Mouse (Mus musculus) intestine, embryonic 16.5 days (tissue): ENCODE data around the gene P2rx4. TPM values are rescaled to one million over a fixed set of nuclear protein-coding genes. Genes with fewer than 3 reads are reported as not detected.

Experiments
- ATAC-seq: fragments of 200-750 bp; cut with Nextera tagmentation; 2 replicates; pipeline ENCODE4 v1.8.0; 2017; ENCODE audit warnings: moderate TSS enrichment, moderate library complexity
- H3K27ac ChIP-seq: fragments of 300-500 bp; sonication (generic); 2 replicates; pipeline ENCODE4 v1.5.1; 2014; ENCODE audit warnings: mild to moderate bottlenecking, low read length
- H3K27me3 ChIP-seq: fragments of 300-500 bp; sonication (generic); replicated peaks from 2 replicates; pipeline ENCODE4 v1.6.1; 2014; ENCODE audit warnings: low read length, control low read depth, mixed read lengths; ENCODE audit not compliant: control insufficient read depth, insufficient read depth
- H3K36me3 ChIP-seq: fragments of 300-500 bp; sonication (generic); 2 replicates; pipeline ENCODE4 v1.6.1; 2014; ENCODE audit warnings: low read length, control low read depth; ENCODE audit not compliant: control insufficient read depth, insufficient read depth
- H3K4me1 ChIP-seq: fragments of 300-500 bp; sonication (generic); 2 replicates; pipeline ENCODE4 v1.6.1; 2014; ENCODE audit warnings: low read length, control low read depth, mixed read lengths; ENCODE audit not compliant: control insufficient read depth, insufficient read depth
- H3K4me2 ChIP-seq: fragments of 300-500 bp; sonication (generic); 2 replicates; pipeline ENCODE4 v1.6.1; 2014; ENCODE audit warnings: low read depth, low read length, control low read depth
- H3K4me3 ChIP-seq: fragments of 300-500 bp; sonication (generic); 2 replicates; pipeline ENCODE4 v1.5.1; 2014; ENCODE audit warnings: mild to moderate bottlenecking, low read length
- H3K9ac ChIP-seq: fragments of 300-500 bp; sonication (generic); 2 replicates; pipeline ENCODE4 v1.6.1; 2014; ENCODE audit warnings: low read depth, low read length
- H3K9me3 ChIP-seq: fragments of 300-500 bp; sonication (generic); 2 replicates; pipeline ENCODE4 v1.6.1; 2016; ENCODE audit warnings: low read length, control low read depth; ENCODE audit not compliant: control insufficient read depth
- WGBS: fragments of 180-500 bp; shearing (Covaris S2); extraction: QIAGEN DNeasy Blood & Tissue Kit; methylation state at CpG from one replicate; pipeline ENCODE4 v1.1.7; 2014; 5-methylcytosine and 5-hydroxymethylcytosine counted together
- polyA plus RNA-seq: library from polyadenylated mRNA; unstranded; fragments of >200 nt; fragmentation: Nextera tagmentation; extraction: Ambion mirVana; gene quantifications from 2 replicates; pipeline ENCODE4 v1.2.1, GENCODE M21; 2015

Gene P2rx4
- polyA plus RNA-seq, 1 experiment from 2014 or later: 59.6 TPM

DNA sequence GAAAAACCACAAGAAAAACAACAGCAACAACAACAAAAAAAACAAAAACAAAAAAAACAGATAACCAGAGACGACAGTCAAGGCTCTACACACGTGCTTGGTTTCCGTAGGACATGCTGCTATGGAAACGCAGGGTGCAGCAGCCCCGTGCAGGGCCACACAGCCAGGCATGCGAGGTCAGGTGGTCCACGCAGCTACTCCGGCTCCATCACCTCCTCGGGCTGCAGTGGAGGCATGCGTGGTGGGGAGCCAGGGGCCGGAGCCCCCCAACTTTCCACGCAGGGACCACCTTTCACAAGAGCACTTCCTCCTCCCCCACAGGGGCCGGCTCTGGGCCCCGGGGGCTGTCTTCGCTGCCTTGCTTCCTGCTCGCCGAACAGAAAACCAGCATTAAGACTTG lies 26.5 kb downstream of the P2rx4 start:
- peaks cover 19% of the 10 kb centered on the region for H3K4me1 ChIP-seq
- no peak overlapping the region for H3K4me2 ChIP-seq
- H3K27me3 ChIP-seq: no peaks in the 10 kb centered on the region
- ATAC-seq: no peak
- H3K4me3 ChIP-seq: no peak overlapping the region
- no peak overlapping the region for H3K9ac ChIP-seq
- H3K27ac ChIP-seq: no peak overlapping the region
- H3K9me3 ChIP-seq: no peaks in the 10 kb centered on the region
- no peaks in the 10 kb centered on the region for H3K36me3 ChIP-seq
- 53% methylated on average over 17 of the region's 17 CpGs for WGBS

DNA sequence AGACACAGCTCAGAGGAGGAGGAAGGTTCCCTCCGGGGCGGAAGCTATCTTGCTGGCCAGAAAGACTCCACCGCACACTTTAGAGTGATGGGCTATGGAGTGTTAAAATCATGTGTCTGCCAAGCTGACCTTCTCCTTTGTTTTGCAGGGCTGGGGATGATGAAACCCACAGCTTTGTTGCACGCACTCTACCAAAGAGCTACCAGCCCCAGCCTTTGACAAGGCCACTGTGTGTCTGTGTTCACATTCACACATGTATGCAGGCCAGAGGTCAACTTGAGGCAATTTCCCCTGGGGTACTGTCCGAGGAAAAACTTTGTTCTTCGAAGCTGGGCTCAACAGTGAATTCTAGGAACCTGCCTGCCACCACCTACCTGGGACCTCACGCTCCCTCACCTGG lies 28.5 kb downstream of the P2rx4 start:
- Histone ChIP-seq H3K27me3 (no peaks in the 10 kb centered on the region), H3K36me3 (no peaks in the 10 kb centered on the region), H3K9ac (no peak overlapping the region), H3K4me1 (peaks cover 16% of the 10 kb centered on the region), H3K4me3 (no peak overlapping the region), H3K4me2 (no peak overlapping the region), H3K27ac (no peak overlapping the region), H3K9me3 (no peaks in the 10 kb centered on the region)
- ATAC-seq: no peak
- 88% methylated on average over 7 of the region's 7 CpGs for WGBS

DNA sequence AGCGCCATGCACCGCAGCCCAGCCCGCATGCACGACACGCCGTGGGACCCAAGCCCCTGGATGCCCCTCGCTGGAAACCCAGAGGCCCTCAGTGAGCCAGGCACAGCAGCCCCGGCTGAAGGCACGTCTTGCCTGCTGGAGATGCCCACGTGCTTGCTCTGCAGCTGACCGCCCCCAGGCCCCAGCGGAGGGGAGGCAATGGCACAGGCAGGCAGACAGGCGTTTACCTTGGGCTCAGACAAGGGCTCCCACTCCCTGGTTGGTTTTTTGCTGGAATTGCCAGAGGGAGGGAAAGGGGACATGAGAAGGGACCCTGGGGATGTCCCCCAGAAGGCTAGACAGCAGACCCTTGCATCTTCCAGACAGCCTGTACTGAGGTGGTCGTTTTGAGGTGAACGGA lies 29.4 kb downstream of the P2rx4 start:
- Histone ChIP-seq H3K9me3 (no peaks in the 10 kb centered on the region), H3K4me2 (no peak overlapping the region), H3K4me1 (peaks cover 10% of the 10 kb centered on the region), H3K9ac (no peak overlapping the region), H3K36me3 (no peaks in the 10 kb centered on the region), H3K27me3 (no peaks in the 10 kb centered on the region), H3K4me3 (no peak overlapping the region), H3K27ac (no peak overlapping the region)
- ATAC-seq: no peak
- 85% methylated on average over 15 of the region's 15 CpGs for WGBS

DNA sequence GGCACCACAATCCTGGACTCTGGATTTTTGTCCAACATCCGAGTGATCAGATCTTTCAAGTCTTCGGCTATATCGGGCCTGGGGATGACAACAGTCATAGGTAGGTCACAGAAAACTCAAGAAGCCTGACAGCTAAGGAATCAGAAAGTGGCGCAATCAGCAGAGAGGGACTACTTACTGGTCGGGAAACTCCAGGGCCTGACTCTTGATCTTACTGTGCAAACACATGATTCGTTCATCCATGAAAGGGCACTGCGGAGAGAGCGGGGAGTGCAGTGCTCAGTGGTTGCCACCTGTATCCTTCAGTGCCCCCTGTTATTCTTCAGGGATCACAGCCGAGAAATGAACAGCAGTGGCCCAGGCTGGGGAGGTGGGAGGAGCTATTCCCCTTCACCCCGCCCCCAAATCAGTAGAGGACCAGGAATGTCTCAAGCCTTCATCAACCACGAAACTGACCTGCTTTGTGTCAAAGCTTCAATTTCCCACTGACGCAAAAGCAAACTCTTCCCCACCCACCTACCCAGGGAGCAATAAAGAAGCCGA lies 36.6 kb downstream of the P2rx4 start:
- no peaks in the 10 kb centered on the region for H3K9me3 ChIP-seq
- WGBS: 80% methylated on average over 13 of the region's 13 CpGs
- no peaks in the 10 kb centered on the region for H3K36me3 ChIP-seq
- H3K4me1 ChIP-seq: no peaks in the 10 kb centered on the region
- no peak overlapping the region for H3K27ac ChIP-seq
- H3K27me3 ChIP-seq: no peaks in the 10 kb centered on the region
- H3K9ac ChIP-seq: no peak overlapping the region
- H3K4me2 ChIP-seq: no peak overlapping the region
- no peak overlapping the region for H3K4me3 ChIP-seq
- ATAC-seq: no peak

DNA sequence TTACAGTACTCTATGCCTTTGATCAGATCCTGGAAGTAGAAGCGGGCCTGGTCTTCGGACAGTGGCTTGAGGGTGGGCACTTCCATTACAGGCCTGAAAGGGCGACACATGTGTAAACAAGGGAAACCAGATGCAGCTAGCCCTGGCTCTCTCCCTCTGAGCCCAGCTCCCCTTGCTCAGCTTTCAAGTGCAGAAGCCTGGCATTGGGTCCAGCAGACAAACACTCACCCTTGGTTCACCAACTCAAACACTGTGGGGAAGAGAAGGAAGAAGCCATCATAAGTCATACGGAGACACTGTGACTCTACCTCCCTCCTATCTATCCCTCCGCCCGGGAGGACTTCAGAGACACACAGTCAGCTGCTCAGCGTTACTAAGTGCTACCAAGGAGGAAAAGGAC lies 40.6 kb downstream of the P2rx4 start:
- no peaks in the 10 kb centered on the region for H3K36me3 ChIP-seq
- H3K9ac ChIP-seq: no peak overlapping the region
- H3K4me1 ChIP-seq: no peaks in the 10 kb centered on the region
- WGBS: 65% methylated on average over 7 of the region's 7 CpGs
- H3K9me3 ChIP-seq: no peaks in the 10 kb centered on the region
- no peak overlapping the region for H3K4me3 ChIP-seq
- no peak for ATAC-seq
- no peaks in the 10 kb centered on the region for H3K27me3 ChIP-seq
- H3K4me2 ChIP-seq: no peak overlapping the region
- H3K27ac ChIP-seq: no peak overlapping the region

GRCm38 (mm10) chr5:122754477-122754876 lies 47.1 kb downstream of the P2rx4 start:
- Histone ChIP-seq H3K9me3 (no peaks in the 10 kb centered on the region), H3K4me2 (no peak overlapping the region), H3K36me3 (0 out of 2 replicates have a peak, but pooled peaks cover 2% of the 10 kb centered on the region), H3K9ac (no peak overlapping the region), H3K4me1 (no peaks in the 10 kb centered on the region), H3K27me3 (no peaks in the 10 kb centered on the region), H3K4me3 (no peak overlapping the region), H3K27ac (no peak overlapping the region)
- no peak for ATAC-seq
- WGBS: 85% methylated on average over 16 of the region's 16 CpGs

DNA sequence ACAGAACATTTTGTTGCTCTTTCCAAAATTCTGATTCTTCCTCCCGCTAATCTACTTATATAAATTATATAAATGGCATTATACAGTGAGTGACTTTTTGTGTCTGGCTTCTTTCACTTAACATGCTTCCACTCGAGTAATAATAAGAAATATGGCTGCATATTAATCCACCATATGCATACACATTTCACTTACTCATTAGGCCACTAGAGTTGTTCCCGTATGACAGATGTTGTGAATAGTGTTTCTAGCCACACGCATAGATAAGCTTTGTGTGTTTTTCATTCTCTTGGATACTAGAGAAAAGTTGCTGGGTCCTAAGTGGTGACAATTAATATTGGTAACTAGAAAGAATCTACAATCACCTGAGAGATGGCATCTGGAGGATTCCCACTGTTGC lies 48.3 kb downstream of the P2rx4 start:
- Histone ChIP-seq H3K9ac (no peak overlapping the region), H3K9me3 (no peaks in the 10 kb centered on the region), H3K4me1 (no peaks in the 10 kb centered on the region), H3K27ac (no peak overlapping the region), H3K4me3 (no peak overlapping the region), H3K36me3 (0 out of 2 replicates have a peak, but pooled peaks cover 2% of the 10 kb centered on the region), H3K27me3 (no peaks in the 10 kb centered on the region), H3K4me2 (no peak overlapping the region)
- ATAC-seq: no peak
- 94% methylated on average over 4 of the region's 4 CpGs for WGBS

DNA sequence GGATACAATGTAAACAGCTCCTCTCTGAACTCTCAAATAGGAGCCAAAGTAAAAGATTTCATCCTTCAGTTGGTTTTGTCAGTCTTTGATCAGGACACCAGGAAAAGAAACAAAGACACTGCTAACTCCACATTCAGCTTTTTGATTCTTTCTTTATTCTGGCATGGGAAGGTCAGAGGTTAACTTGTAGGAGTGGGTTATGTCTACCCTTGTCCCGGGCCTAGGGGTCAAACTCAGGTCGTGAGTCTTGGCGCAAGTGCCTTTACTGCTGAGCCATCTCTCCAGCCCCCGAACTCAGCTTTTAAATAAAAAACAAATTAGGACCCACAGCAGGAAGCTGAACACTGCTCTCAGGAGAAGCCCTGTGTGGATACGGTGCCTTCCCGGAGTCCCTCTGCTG lies 48.8 kb downstream of the P2rx4 start:
- no peak overlapping the region for H3K9ac ChIP-seq

GRCm38 (mm10) chr5:122756680-122757079 lies 49.3 kb downstream of the P2rx4 start:
- H3K9me3 ChIP-seq: no peaks in the 10 kb centered on the region
- no peaks in the 10 kb centered on the region for H3K4me1 ChIP-seq
- WGBS: 93% methylated on average over 7 of the region's 7 CpGs
- H3K4me3 ChIP-seq: no peak overlapping the region
- ATAC-seq: no peak
- H3K27me3 ChIP-seq: no peaks in the 10 kb centered on the region
- no peak overlapping the region for H3K4me2 ChIP-seq
- H3K36me3 ChIP-seq: 0 out of 2 replicates have a peak, but pooled peaks cover 2% of the 10 kb centered on the region
- no peak overlapping the region for H3K9ac ChIP-seq
- H3K27ac ChIP-seq: no peak overlapping the region

More for the DNA sequence above, 48.8 kb downstream of the P2rx4 start:
- Histone ChIP-seq H3K4me3 (no peak overlapping the region), H3K36me3 (0 out of 2 replicates have a peak, but pooled peaks cover 2% of the 10 kb centered on the region), H3K9me3 (no peaks in the 10 kb centered on the region), H3K27ac (no peak overlapping the region), H3K27me3 (no peaks in the 10 kb centered on the region), H3K4me2 (no peak overlapping the region), H3K4me1 (no peaks in the 10 kb centered on the region)
- 70% methylated on average over 6 of the region's 6 CpGs for WGBS
- no peak for ATAC-seq
